Mouse (Mus musculus): ENCODE results near the gene Tspan9.

The Tspan9 gene

GRCm38 (mm10) chr6:128143390-128144020 is at the start of gene Tspan9:
Tspan9 (minus strand) TSS chr6:128143594.
- ATAC-seq (ENCODE audit: low TSS enrichment): peak; percentile 71

- ATAC-seq (ENCODE audit: low TSS enrichment): peak; percentile 77
Measured at GRCm38 (mm10) chr6:128183521-128183920, 40.1 kb upstream of the Tspan9 start.

- no peak for ATAC-seq (ENCODE audit: low TSS enrichment)
Measured at GRCm38 (mm10) chr6:128181176-128181575, 37.8 kb upstream of the Tspan9 start.

GRCm38 (mm10) chr6:128179651-128180050 is 36.3 kb upstream of the Tspan9 start:
- ATAC-seq (ENCODE audit: low TSS enrichment): no peak

- ATAC-seq (ENCODE audit: low TSS enrichment): no peak
Measured at GRCm38 (mm10) chr6:128179247-128179646, 35.9 kb upstream of the Tspan9 start.

GRCm38 (mm10) chr6:128178681-128179080 is 35.3 kb upstream of the Tspan9 start:
- ATAC-seq (ENCODE audit: low TSS enrichment): no peak

- ATAC-seq (ENCODE audit: low TSS enrichment): 0 out of 2 replicates have a peak, but pooled peaks have one; percentile 60
Measured at GRCm38 (mm10) chr6:128168785-128169679, 25.6 kb upstream of the Tspan9 start.

- ATAC-seq (ENCODE audit: low TSS enrichment): peak; percentile 39
Measured at GRCm38 (mm10) chr6:128165564-128165963, 22.2 kb upstream of the Tspan9 start.

GRCm38 (mm10) chr6:128164632-128165031 is 21.2 kb upstream of the Tspan9 start:
- no peak for ATAC-seq (ENCODE audit: low TSS enrichment)

- peak; percentile 81 for ATAC-seq (ENCODE audit: low TSS enrichment)
Measured at GRCm38 (mm10) chr6:128159092-128159491, 15.7 kb upstream of the Tspan9 start.

- 0 out of 2 replicates have a peak, but pooled peaks have one; percentile 17 for ATAC-seq (ENCODE audit: low TSS enrichment)
Measured at GRCm38 (mm10) chr6:128158031-128158430, 14.6 kb upstream of the Tspan9 start.

GRCm38 (mm10) chr6:128156476-128156875 is 13.1 kb upstream of the Tspan9 start:
- ATAC-seq (ENCODE audit: low TSS enrichment): no peak

GRCm38 (mm10) chr6:128155935-128156334 is 12.5 kb upstream of the Tspan9 start:
- ATAC-seq (ENCODE audit: low TSS enrichment): no peak

GRCm38 (mm10) chr6:128145765-128146164 is 2.4 kb upstream of the Tspan9 start:
- ATAC-seq (ENCODE audit: low TSS enrichment): peak; percentile 60; the same call in 1 of the 2 replicates

GRCm38 (mm10) chr6:128142369-128143278 is 770 bp downstream of the Tspan9 start:
- ATAC-seq (ENCODE audit: low TSS enrichment): peak; percentile 24; the same call in 1 of the 2 replicates

GRCm38 (mm10) chr6:128140724-128141123 is 2.7 kb downstream of the Tspan9 start:
- no peak for ATAC-seq (ENCODE audit: low TSS enrichment)

GRCm38 (mm10) chr6:128137855-128138254 is 5.5 kb downstream of the Tspan9 start:
- ATAC-seq (ENCODE audit: low TSS enrichment): no peak

- ATAC-seq (ENCODE audit: low TSS enrichment): no peak
Measured at GRCm38 (mm10) chr6:128136654-128137053, 6.7 kb downstream of the Tspan9 start.

GRCm38 (mm10) chr6:128135459-128135858 is 7.9 kb downstream of the Tspan9 start:
- peak; percentile 66 for ATAC-seq (ENCODE audit: low TSS enrichment)

GRCm38 (mm10) chr6:128135006-128135405 is 8.4 kb downstream of the Tspan9 start:
- no peak for ATAC-seq (ENCODE audit: low TSS enrichment)

- ATAC-seq (ENCODE audit: low TSS enrichment): no peak
Measured at GRCm38 (mm10) chr6:128134196-128134924, 9.0 kb downstream of the Tspan9 start.

Measured in frontal cortex, adult (tissue).